Mouse (Mus musculus): Measurements from ENCODE around the gene Setd1b.

- no peak for TF ChIP-seq CTCF (IDR thresholded peaks at IDR 0.05; ENCODE audit: low read depth, low read length)
- no peak for TF ChIP-seq POLR2A (IDR thresholded peaks at IDR 0.05; ENCODE audit: borderline replicate concordance, low read depth, low read length)
These were observed 40.7 kb downstream of the Setd1b start, which contains the start of gene Hpd for GRCm38 (mm10) chr5:123182651-123183050.
